Mouse (Mus musculus) ovary, adult 18-20 months (tissue): ENCODE results near the gene Aldh1a3.
A peak's percentile ranks its signal among the peaks of the same experiment; 100 is the strongest.

Experiments used
- DNase-seq: peaks from one replicate; pipeline ENCODE4 v3.0.0; 2022; ENCODE audit warnings: low spot score, mixed read lengths

The Aldh1a3 gene

GRCm38 (mm10) chr7:66427437-66428161 lies at the start of gene Aldh1a3:
TSS of gene Aldh1a3 (minus strand) at chr7:66427517.
- DNase-seq = peak; percentile 62

DNA sequence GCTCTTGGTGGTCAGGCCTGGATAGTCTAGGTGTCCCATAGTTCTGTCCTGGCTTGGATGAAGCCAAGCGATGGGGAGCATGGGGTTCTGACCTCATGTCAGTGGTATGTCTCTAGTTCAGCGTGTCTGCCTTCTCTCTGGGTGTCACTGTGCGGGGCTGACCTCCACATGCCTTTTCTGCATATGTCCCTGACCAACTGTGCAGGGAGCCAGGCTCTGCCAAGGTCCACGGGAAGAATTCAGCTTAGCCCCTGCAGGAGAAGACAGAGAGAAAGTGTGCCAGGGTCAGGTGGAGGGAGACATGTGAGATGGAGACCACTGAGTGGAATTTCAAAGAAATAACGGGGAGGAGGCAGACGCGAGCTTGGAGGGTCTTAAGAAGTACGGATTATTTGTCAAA lies 49.0 kb upstream of the Aldh1a3 start:
- no peak for DNase-seq

DNA sequence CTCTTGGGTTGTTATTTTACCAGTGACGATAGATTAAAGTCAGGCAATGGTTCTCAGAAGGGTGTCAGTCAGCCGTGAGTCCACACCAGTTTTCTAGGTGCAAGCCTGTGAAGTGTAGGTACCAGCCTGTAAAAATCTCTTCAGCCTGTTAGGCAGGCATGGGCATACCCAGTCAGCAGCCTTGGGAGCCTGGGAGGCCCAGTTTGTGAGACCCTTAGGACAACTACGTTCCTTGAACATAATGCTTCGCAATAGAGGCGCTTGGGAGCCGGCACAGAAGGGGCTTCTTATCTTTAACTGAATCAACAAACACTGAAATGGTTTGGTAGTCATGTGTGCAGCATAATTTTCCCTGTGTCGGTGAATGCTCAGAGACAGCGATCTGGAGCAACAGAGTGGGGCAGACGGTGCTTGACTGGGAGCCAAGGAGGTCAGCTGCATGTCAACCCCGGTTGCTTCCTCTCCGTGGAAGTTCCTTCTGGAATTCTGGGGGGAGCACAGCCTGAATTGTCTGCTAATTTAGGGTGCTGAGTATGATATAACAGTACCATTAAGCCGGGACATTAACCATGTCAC lies 44.4 kb upstream of the Aldh1a3 start:
- DNase-seq = no peak

DNA sequence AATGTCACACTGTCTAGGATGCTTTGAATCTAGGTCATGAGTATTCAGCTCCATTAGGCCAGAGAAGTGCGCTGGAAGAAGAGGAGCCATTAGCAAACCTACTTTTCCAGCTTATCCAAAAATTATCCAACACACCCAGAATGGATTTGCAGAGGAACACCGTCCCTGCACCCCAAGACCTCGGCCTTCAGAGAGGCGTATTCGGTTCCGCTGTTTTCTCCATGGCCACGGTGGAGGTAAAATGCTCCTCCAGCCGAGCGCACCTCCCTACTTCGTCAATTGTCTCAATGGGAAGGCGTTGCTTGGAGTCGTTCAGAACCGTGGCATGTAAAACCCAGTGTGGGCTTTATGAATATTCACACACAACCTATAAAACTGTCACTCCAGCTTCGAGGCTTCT lies 39.3 kb upstream of the Aldh1a3 start:
- no peak for DNase-seq

GRCm38 (mm10) chr7:66465241-66465640 lies 37.9 kb upstream of the Aldh1a3 start:
- no peak for DNase-seq

GRCm38 (mm10) chr7:66463081-66463480 lies 35.8 kb upstream of the Aldh1a3 start:
- DNase-seq = no peak

DNA sequence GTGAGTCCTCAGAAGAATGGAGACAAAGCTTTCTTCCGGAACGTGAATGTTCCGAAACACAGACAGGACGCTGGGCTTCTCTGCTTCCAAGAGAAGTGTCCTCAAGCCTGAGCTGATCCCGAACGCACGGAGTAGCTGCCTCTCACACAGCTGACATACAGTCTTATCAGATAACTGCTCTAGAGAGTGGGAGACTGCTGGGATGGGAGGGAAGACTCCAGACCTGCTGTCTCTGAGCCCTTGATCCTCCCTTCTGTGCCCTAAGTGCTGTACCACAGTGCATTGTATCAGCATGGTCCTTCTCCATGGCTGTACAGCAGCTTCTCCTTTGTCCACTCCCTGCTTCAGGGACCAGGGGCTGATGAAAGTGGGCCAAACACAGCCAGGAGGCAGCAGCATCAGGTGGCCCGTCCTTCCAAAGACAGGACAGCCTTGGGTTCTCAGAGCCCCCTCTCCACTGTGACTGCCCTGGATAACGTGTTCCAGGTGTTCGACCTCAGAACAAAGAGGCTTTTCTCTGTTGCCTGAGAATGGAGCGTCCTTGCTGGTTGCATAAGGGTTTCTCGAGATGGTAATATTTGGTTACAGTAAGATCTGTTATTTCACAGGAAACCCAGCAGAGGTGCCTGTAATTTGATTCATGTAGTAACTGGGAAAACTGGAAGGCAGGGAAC lies 24.4 kb upstream of the Aldh1a3 start:
- DNase-seq = no peak

DNA sequence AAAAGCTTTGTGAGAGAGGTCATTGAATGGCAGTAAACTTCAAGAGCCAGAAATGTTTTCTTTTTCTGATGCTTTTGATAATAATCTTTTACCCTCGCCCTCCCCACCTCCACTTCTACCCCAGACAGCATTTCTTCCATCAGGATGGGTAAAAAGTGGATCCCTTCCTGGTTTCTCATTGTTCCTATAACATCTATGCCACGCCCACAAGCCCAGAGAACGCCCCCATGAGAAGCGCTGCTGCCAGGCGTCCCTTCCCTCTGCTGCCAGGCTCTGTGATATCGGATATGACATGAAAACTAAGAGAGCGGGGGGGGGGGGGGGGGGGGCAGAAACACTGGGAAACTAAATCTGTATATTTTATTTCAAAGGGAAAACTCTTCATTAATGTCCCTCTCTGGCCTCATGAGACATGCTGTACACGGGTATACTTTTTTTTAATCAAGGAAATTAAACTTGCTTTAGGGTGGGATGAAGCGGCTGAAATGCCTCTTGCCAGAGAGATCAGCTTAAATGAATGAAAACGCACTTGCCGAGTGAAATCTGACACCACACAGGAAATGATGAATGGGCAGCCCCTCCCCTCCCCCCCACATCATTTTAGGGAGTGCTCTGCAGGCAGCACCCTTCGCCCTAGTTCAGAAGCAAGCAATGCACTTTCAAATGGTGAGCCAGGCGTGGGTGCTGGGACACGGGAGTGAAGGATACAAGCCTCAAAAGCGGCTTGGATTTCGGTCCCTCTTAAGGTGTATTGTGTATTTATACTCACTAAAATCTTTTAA lies 22.8 kb upstream of the Aldh1a3 start:
- peak; percentile 37 for DNase-seq

- DNase-seq = no peak
Observed at GRCm38 (mm10) chr7:66448786-66449540, 21.6 kb upstream of the Aldh1a3 start.

DNA sequence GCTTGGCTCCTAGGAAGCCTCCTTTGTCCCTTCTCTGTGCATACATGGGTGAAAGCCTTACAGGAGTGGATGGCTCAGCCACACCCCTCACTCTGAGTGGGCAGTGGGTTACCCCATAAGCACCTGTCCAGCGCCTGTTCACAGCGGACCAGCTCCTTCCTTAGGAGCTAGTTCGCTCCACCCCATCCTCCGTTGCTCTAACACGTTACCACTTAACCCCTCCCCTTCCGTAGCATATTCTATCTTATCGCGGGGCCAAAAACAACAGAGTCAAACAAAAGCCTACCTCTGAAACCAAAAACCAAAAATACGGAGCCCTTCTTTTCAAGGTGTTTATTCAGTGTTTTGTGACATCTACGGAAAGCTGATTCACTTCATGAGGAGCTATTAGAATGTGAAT lies 21.0 kb upstream of the Aldh1a3 start:
- DNase-seq = no peak

- DNase-seq = no peak
Observed at GRCm38 (mm10) chr7:66446860-66447259, 19.5 kb upstream of the Aldh1a3 start.

- no peak for DNase-seq
Observed at GRCm38 (mm10) chr7:66445117-66445905, 18.0 kb upstream of the Aldh1a3 start.

DNA sequence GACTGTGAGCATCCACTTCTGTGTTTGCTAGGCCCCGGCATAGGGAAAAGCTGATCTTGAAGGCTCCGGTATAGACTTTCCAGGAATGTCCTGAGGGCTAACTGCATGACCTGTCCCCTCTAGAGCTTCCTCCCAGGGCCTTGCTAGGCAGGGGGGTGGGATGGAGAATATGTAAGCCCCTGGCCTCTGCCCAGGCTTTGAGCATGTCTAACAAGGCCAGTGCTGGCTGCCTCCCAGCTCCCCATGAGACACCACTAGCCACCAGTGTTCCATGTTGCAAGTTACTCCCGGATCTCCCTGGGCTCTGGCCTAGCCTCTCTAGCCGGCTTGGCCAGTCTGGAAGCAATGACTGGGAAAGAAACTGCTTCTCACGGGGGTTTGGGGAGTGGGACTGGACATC lies 17.4 kb upstream of the Aldh1a3 start:
- no peak for DNase-seq

DNA sequence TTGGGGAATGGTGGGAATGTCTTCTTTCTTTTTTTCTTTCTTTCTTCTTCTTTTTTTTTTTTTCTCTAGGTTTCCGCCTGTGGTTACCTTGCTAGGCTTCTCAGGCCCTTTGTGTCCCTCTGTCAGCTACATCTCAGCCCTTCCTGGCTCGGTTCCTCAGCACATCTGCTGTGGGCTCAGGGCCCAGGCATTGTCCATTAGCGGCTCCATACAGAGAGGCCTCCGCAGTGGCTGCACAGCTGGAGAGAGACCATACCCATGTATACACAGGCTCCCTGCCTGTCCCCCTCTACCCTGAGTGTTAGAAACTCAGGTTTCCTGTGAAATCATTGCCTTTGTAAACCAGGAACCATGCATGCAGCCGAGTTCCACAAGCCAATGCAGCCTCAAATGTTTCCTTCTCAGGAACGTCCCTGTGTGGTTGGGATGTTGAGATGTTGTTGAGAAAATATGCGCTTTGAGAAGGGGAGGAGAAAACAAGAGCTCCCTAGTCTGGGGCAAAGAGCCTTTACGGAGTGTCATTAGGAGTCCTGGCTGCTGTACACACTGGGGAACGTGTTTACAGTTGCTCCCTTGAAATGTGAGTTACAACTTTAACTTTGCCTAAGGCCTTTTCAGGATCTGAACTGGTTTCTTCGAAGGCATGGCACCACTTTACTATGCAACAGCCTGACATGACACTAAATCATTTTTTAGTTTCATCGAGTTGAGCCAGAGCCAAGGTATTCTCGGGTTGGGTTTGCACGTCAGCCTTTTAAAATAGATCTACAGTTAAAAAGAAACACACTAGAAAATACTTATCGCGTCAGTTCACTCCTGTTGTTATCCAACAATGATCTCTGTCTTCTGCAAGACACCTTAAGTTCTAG lies 15.4 kb upstream of the Aldh1a3 start:
- no peak for DNase-seq

DNA sequence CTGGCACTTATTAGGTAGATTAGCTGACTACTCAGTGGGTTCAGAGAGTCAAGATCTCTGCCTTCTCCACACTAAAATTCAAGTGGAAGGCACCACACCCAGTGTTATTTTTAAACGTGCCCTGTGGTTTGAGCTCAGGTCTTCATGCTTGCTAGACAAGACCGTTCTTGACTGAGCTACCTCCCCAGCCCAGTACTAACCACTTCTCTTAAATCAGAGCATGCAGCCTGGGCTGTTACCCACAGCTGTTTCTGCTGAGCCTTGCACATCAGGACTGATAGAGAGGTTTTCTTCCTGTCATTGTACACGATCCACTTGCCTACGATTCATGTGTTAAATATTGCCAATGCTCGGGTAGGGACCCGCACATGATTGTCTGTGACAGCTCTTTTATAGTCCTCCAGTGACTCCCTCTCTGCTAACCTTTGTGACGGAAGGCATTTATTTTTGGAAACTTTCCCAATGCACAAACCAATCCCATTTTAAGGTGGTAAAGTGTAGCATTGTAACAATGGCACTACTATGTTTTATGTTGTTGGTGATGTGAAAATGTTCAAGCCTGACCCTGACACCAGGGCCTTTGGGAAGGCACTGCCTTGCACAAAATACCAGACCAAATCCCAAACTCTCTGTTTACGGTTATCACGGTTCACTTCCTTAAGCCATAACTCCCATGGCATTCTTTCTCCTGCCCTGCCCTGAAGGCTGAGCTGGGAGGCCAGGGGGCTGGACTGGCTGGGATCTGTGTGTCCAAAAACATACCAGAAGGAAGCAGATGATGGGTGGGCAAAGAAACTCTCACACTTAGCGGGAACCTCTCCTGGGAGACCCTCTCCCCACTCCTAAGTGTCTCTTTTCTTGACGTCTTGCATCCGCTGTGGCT lies 11.7 kb upstream of the Aldh1a3 start:
- no peak for DNase-seq

DNA sequence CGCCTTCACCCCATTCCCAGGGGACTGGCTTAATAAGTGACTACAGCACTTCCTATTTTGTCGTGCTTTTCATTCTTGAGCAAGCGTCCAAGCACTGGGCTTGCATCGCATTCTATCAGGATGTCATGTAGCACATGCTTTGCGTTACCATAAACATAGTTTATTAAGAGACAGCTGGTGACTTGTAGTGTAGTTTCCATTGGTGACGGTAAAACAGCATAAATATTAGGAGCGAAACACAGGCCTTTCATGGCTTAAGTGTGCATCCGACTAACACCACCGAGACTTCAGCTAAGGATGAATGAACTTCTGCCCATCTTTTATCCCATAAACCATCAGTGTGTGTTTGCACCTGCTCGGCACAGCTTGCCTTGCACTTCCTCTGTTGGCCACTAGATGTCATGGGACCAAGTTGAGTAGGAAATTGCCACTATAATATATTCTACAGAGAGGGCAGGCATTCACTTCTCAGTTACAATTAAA lies 7.2 kb upstream of the Aldh1a3 start:
- DNase-seq = no peak

- no peak for DNase-seq
Observed at GRCm38 (mm10) chr7:66427053-66427436, 272 bp downstream of the Aldh1a3 start.

DNA sequence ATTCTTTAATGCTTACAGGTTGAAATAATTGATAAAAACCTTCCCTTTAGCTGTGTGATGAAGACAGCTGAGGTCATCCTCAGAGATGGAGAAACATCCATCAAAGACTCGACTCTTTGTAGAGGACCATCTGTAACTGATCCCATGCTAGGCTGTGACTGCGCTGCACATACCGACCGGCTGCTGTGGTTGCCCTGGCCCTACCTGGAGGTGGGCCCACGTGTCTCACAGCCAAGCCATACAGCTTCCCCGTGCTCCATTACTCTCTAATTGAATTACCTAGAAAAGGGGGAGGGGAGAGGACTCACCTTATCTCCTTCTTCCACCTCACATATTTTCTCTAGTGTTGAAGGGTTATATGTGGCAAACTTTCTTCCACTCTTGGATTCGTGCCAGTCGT lies 5.4 kb downstream of the Aldh1a3 start:
- DNase-seq = no peak

DNA sequence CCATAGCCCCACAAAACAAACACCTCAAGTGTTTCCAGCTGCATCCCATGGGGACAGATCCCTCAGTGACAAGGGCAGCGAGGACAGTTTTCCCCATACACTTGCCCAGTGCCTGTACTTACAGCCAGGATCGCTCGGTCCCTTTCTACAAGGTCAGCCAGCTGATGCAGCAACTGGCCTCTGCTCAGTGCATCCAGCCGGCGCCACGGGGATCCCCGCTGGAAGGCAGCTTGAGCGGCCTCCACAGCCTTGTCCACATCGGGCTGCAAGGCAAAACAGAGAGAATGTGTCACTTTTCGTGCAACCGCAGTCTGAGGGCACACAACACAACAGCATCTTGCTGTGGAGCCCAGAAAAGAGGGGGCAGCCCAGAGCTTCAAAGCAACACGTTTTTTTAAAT lies 8.3 kb downstream of the Aldh1a3 start:
- peak; percentile 51 for DNase-seq
